Mouse (Mus musculus) forebrain, postnatal 0 days (tissue): ENCODE measurements around the gene Myct1. TPM values are rescaled to one million over a fixed set of nuclear protein-coding genes. Genes with fewer than 3 reads are reported as not detected.

Experiments
- ATAC-seq: fragments of 200-750 bp; cut with Nextera tagmentation; 2 replicates; pipeline ENCODE4 v1.8.0; 2017; ENCODE audit warnings: mild to moderate bottlenecking, moderate library complexity
- DNase-seq: peaks from one replicate; pipeline ENCODE4 v3.0.0-alpha.2; 2015
- H3K27ac ChIP-seq: fragments of 300-500 bp; sonication (generic); 2 replicates; pipeline ENCODE4 v1.5.1; 2014; ENCODE audit warnings: low read depth, mild to moderate bottlenecking, antibody characterized with exemption, low read length, moderate library complexity, mixed read lengths
- H3K27me3 ChIP-seq: fragments of 300-500 bp; sonication (generic); 2 replicates; pipeline ENCODE4 v1.6.1; 2014; ENCODE audit warnings: mild to moderate bottlenecking, low read length, mixed read lengths; ENCODE audit not compliant: insufficient read depth
- H3K36me3 ChIP-seq: fragments of 300-500 bp; sonication (generic); 2 replicates; pipeline ENCODE4 v1.6.1; 2014; ENCODE audit warnings: mild to moderate bottlenecking, moderate library complexity; ENCODE audit not compliant: insufficient read depth
- H3K4me1 ChIP-seq: fragments of 300-500 bp; sonication (generic); 2 replicates; pipeline ENCODE4 v1.6.1; 2014; ENCODE audit warnings: antibody characterized with exemption; ENCODE audit not compliant: insufficient read depth
- H3K4me2 ChIP-seq: fragments of 300-500 bp; sonication (generic); 2 replicates; pipeline ENCODE4 v1.6.1; 2014; ENCODE audit warnings: low read depth, mild to moderate bottlenecking, moderate library complexity
- H3K4me3 ChIP-seq: fragments of 300-500 bp; sonication (generic); 2 replicates; pipeline ENCODE4 v1.5.1; 2014; ENCODE audit warnings: low read depth, low read length, mixed read lengths
- H3K9ac ChIP-seq: fragments of 300-500 bp; sonication (generic); 2 replicates; pipeline ENCODE4 v1.6.1; 2014; ENCODE audit warnings: mild to moderate bottlenecking
- H3K9me3 ChIP-seq: fragments of 300-500 bp; sonication (generic); 2 replicates; pipeline ENCODE4 v1.6.1; 2016; ENCODE audit warnings: low read length
- CTCF ChIP-seq: sonication (generic); IDR thresholded peaks from 2 replicates; pipeline ENCODE4 v1.5.1; 2016; ENCODE audit warnings: antibody characterized with exemption, control low read depth, low read depth
- WGBS: fragments of 180-500 bp; shearing (Covaris S2); extraction: QIAGEN DNeasy Blood & Tissue Kit; methylation state at CpG from one replicate; pipeline ENCODE4 v1.1.7; 2014; 5-methylcytosine and 5-hydroxymethylcytosine counted together
- polyA plus RNA-seq: library from polyadenylated mRNA; unstranded; fragments of >200 nt; fragmentation: Nextera tagmentation; extraction: Ambion mirVana; gene quantifications from 2 replicates; pipeline ENCODE4 v1.2.1, GENCODE M21; 2015
- total RNA-seq: library from RNA; depleted of rRNA; stranded (reverse); fragments of >200 nt; gene quantifications from 2 replicates; pipeline ENCODE4 v1.2.3, GENCODE M21; 2014; rRNA removed

The Myct1 gene
- total and polyA plus RNA-seq, 2 experiments from 2014 or later, result 0.81 to 0.90 TPM

DNA sequence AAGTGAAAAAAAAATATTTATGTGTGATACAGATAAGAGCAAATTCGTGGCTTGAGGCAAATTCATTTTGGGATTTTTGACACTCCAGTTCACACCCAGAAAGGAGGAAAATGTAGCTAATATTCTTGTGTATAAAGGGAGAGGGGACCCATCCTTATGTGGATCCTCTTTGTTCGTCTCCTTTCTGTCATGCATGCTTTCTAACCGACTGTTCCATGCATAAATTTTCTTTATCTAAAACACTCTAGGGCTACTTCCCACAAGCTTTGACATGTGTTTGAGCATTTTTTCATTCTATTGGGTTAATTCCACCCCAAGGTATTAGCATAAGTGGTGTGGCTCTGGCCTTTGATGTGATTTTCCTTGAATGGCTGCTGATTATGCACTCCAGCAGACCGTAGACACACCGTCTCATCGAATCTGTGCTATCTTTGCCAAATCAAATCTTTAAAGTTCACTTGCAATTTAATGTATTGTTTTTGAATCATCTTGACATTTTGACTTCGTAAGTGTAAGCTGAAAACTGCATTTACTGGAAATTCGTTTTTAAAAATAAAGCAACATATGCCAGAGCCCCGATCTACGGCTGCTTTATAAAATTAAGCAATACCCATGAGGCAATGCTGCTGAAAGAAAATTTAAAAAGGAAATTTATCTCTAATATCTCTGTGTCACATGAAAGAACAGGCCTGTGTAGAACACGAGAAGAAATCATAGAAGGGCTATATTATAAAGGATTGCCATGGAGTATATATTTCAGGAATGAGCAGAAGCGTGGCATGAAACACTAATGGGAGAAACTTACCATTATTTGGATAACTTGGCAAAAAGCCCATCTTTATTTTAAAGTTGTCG lies 21.8 kb downstream of the Myct1 start:
- 0 out of 2 replicates have a peak overlapping the region, but pooled peaks have one; percentile 15 for H3K27ac ChIP-seq
- no peaks in the 10 kb centered on the region for H3K36me3 ChIP-seq
- no peak overlapping the region for H3K4me3 ChIP-seq
- no peaks in the 10 kb centered on the region for H3K27me3 ChIP-seq
- 47% methylated on average over 13 of the region's 13 CpGs for WGBS
- peak; percentile 74 for ATAC-seq
- no peak for TF ChIP-seq CTCF
- no peaks in the 10 kb centered on the region for H3K4me1 ChIP-seq
- peak; percentile 25 for DNase-seq
- no peak overlapping the region for H3K9ac ChIP-seq
- H3K4me2 ChIP-seq, result no peak overlapping the region
- no peaks in the 10 kb centered on the region for H3K9me3 ChIP-seq

DNA sequence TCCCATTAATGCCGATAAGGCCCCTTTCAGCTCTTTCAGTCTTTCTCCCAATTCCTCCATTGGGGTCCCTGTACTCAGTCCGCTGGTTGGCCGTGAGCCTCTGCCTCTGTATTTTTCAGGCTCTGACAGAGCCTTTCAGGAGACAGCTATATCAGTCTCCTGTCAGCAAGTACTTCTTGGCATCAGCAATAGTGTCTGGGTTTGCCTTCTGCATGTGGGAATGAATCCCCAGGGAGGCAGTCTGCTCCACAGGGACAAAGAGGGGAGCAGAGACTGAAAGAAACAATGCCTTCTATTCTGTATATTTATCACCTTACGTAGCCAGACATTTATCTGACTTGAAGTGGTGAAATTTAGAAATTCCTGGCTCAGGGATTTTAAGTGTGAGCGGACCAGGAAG lies 32.7 kb downstream of the Myct1 start:
- H3K4me1 ChIP-seq, result no peaks in the 10 kb centered on the region
- no peak for DNase-seq
- H3K9me3 ChIP-seq, result 0 out of 2 replicates have a peak, but pooled peaks cover 7% of the 10 kb centered on the region
- no peaks in the 10 kb centered on the region for H3K36me3 ChIP-seq
- no peak overlapping the region for H3K4me3 ChIP-seq
- no peak overlapping the region for H3K9ac ChIP-seq
- WGBS, result 69% methylated on average over 5 of the region's 5 CpGs
- H3K27me3 ChIP-seq, result no peaks in the 10 kb centered on the region
- no peak for TF ChIP-seq CTCF
- no peak overlapping the region for H3K27ac ChIP-seq
- no peak overlapping the region for H3K4me2 ChIP-seq
- peak; percentile 80 for ATAC-seq

DNA sequence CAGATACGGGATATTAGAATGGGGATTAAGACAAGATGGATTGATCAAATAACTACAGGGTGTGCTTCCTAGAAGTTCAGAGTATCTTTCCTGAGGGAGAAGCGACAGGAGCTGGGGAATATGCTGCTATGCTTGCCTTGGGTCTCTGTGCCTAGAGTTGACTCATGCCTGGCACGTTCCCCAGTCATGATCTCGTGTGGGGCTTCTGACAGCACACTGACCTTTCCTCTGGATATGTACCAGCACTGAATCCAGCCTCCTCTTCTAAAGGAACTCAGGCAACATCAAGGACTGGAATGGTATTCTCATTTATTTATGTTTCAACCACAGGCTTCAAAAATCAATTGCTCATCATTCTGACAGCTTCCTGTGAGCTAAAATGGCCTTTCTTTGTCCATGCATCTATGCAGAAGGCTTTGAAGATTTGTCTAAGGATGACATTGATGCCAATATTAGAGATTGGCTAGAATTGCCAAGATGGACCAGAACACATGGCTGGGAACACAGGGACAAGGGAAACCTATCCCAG lies 40.2 kb downstream of the Myct1 start:
- ATAC-seq (no peak), DNase-seq (no peak)
- TF ChIP-seq CTCF, result no peak
- Histone ChIP-seq H3K4me2 (no peak overlapping the region), H3K4me3 (no peak overlapping the region), H3K4me1 (no peaks in the 10 kb centered on the region), H3K36me3 (no peaks in the 10 kb centered on the region), H3K27ac (no peak overlapping the region), H3K9ac (no peak overlapping the region), H3K27me3 (no peaks in the 10 kb centered on the region), H3K9me3 (0 out of 2 replicates have a peak, but pooled peaks cover 6% of the 10 kb centered on the region)
- 83% methylated on average over 4 of the region's 4 CpGs for WGBS

- peak; percentile 64 for DNase-seq
- H3K4me3 ChIP-seq, result no peak overlapping the region
- whole genome bisulfite sequencing, result 54% methylated on average over 1 of the region's 1 CpGs
- ATAC-seq, result peak; percentile 86
- no peak overlapping the region for H3K9ac ChIP-seq
- no peaks in the 10 kb centered on the region for H3K36me3 ChIP-seq
- no peak overlapping the region for H3K27ac ChIP-seq
- no peak overlapping the region for H3K4me2 ChIP-seq
- no peaks in the 10 kb centered on the region for H3K4me1 ChIP-seq
- no peaks in the 10 kb centered on the region for H3K9me3 ChIP-seq
- H3K27me3 ChIP-seq, result no peaks in the 10 kb centered on the region
- peak; percentile 67 for TF ChIP-seq CTCF
Observed at GRCm38 (mm10) chr10:5634336-5634735, 40.8 kb downstream of the Myct1 start.

- ATAC-seq (no peak), DNase-seq (no peak)
- WGBS, result 79% methylated on average over 4 of the region's 4 CpGs
- Histone ChIP-seq H3K27me3 (no peaks in the 10 kb centered on the region), H3K36me3 (no peaks in the 10 kb centered on the region), H3K27ac (no peak overlapping the region), H3K9me3 (no peaks in the 10 kb centered on the region), H3K4me1 (no peaks in the 10 kb centered on the region), H3K9ac (no peak overlapping the region), H3K4me3 (no peak overlapping the region), H3K4me2 (no peak overlapping the region)
- no peak for TF ChIP-seq CTCF
Observed at GRCm38 (mm10) chr10:5637322-5637721, 43.7 kb downstream of the Myct1 start.

DNA sequence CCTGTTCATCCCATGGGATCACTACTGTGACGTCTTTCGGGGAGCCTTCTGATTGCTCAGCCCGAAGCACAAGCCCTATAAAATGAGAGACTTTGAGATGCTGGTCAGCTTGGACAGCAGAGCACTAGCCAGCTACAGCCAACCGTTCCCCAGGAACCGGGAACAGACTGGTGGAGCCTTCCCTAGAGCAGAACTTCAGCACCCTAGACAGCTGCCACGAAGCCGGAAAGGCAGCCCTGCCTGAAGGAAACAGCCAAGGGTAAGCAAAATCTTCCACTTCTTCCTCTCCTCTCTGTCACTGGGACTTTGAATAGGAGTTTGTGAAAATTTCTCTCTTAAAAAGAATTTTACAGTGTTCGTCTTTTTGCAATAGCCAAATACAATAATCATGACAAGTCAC lies 45.5 kb downstream of the Myct1 start, which contains the start of gene Vip:
Gene Vip (plus strand): TSS at position 107 of the 400 bp plus-strand sequence.
- Histone ChIP-seq H3K27me3 (no peaks in the 10 kb centered on the region), H3K4me1 (no peaks in the 10 kb centered on the region), H3K36me3 (no peaks in the 10 kb centered on the region), H3K4me3 (no peak within 1 kb of the TSS), H3K27ac (no peak within 1 kb of the TSS), H3K9ac (no peak within 1 kb of the TSS), H3K4me2 (no peak within 1 kb of the TSS), H3K9me3 (no peaks in the 10 kb centered on the region)
- TF ChIP-seq CTCF, result no peak
- no peak for DNase-seq
- ATAC-seq, result no peak
- 38% methylated on average over 8 of the region's 8 CpGs for WGBS

Other genes starting within 250 kb of the Myct1 start
- 39.8 and 60.5 TPM in 2 replicates for gene Syne1, start 42.3 kb upstream of the Myct1 start, total RNA-seq
- 5.0 and 11.2 TPM in 2 replicates for gene Syne1, start 42.3 kb upstream of the Myct1 start, polyA plus RNA-seq
- gene Vip, start 45.4 kb downstream of the Myct1 start, total RNA-seq, result 0.90 and 2.0 TPM in 2 replicates
- gene Vip, start 45.4 kb downstream of the Myct1 start, polyA plus RNA-seq, result 0.76 and 0.84 TPM in 2 replicates
- 3.7 and 7.8 TPM in 2 replicates for gene Fbxo5, start 211.8 kb downstream of the Myct1 start, total RNA-seq
- gene Fbxo5, start 211.8 kb downstream of the Myct1 start, polyA plus RNA-seq, result 6.2 and 8.9 TPM in 2 replicates
- gene Mtrf1l, start 230.1 kb downstream of the Myct1 start, total RNA-seq, result 11.5 and 13.4 TPM in 2 replicates
- gene Mtrf1l, start 230.1 kb downstream of the Myct1 start, polyA plus RNA-seq, result 6.6 TPM in 2 replicates